Mouse (Mus musculus) CD4-positive helper T cell, adult 2 months (primary cell): ENCODE measurements around the gene Olfr62.

Experiments
- DNase-seq: peaks from one replicate; pipeline ENCODE4 v3.0.0-alpha.2; 2012; ENCODE audit warnings: low read depth, missing footprints, low spot score

Olfr62 gene

DNA sequence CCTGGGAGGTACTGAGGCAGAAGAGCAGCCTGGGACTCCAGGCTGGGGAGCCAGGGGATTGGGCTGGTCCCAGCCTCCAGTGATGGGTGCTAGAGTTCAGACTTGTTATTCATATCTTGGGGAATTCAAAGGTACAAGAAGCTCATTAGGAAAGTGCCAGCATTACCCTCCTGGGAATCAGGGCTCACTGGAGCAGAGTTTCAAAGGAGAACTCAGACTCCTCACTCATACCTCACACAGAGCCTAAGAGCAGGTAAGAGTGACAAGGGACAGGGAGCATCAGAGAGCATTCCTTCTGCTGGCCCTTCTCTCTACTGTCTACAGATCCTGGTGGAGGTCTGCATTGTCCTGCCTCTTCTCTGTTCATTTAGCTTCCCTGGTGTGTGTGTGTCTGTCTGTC, at the start of gene Olfr62:
Gene Olfr62, plus strand, starts transcription at position 301 of the 400 bp plus-strand sequence.
- no peak for DNase-seq

DNA sequence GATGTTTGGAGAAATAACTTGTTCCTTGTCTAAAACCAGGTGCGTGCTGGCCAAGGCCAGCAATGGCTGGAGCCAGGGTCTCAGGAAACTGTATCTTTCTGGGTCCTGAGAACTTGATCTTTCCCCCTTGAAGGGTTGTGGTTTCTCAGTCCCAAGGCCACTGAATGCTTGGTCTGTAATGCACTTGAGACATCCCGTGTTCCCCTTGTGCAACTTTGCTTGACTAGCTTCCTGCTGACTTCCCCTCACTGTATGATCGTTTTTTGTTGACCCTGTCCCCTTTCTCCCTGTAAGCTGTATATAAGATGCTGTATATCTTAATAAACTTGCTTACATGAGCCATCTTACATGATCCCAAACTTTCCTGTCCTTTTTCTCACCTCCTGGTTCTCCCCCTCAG, 48.9 kb upstream of the Olfr62 start:
- DNase-seq: no peak

- peak; percentile 18 for DNase-seq
Measured at GRCm38 (mm10) chr4:118612619-118613018, 46.1 kb upstream of the Olfr62 start.

GRCm38 (mm10) chr4:118615412-118615811, 43.3 kb upstream of the Olfr62 start:
- no peak for DNase-seq

DNA sequence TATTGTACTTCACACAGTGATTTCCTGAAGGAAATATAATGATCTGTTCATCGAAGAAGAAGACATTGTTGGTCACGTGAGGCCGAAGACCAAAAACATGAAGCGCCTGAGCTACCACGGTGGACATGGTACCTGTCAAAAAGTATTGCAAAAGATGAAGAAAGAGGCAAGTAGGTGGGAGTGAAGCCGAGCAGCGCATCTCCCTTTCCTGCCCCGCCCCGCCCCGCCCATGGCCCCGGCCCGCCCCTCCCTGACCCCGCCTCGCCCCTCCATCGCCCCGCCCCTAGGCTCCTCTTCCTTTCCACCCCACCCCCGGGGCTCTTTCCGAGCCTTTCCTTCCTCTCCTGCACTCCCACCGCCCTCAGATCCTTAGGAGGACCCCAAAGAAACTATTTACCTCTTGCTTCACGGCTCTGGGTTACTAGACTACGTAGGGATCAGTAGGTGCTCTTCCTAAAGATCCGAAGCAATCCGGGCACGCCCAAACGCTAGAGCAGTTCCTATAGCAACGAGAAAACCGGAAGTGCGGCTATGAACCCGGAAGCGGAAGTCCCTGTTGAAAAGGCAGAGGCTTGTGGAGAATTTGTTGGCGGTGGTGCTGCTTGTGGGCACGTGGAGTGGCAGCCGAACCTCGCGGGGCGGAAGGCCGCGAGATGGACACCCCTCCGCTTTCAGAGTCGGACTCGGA, 38.3 kb upstream of the Olfr62 start, which contains the start of the genes Cfap57 and Ebna1bp2:
Gene Cfap57, minus strand, starts transcription at position 499 of the 688 bp plus-strand sequence.
Gene Ebna1bp2, plus strand, starts transcription at position 521 of the 688 bp plus-strand sequence.
- peak; percentile 94 for DNase-seq

- no peak for DNase-seq
Measured at GRCm38 (mm10) chr4:118620967-118621320, 37.8 kb upstream of the Olfr62 start.

GRCm38 (mm10) chr4:118621781-118622180, 37.0 kb upstream of the Olfr62 start:
- DNase-seq: no peak

DNA sequence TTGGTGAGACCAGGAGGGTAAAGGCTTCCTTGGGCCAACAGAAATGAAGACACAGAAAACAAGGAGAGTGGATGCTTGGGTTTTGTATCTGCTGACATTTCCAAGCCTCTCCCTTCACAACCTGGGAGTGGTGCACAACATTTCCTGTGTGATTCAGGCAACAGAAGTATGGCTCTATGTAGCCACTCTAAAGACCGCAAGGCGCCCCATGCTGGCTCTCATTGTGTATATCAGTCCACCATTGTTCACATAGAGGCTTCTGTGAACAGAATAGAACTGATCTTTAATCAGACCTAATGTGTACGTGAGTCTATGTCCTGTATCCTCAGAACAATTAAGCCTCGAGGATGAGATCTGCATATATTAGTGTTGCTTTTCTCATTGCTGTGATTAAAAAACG, 28.5 kb upstream of the Olfr62 start:
- DNase-seq: no peak

GRCm38 (mm10) chr4:118642346-118643190, 16.2 kb upstream of the Olfr62 start:
- no peak for DNase-seq

DNA sequence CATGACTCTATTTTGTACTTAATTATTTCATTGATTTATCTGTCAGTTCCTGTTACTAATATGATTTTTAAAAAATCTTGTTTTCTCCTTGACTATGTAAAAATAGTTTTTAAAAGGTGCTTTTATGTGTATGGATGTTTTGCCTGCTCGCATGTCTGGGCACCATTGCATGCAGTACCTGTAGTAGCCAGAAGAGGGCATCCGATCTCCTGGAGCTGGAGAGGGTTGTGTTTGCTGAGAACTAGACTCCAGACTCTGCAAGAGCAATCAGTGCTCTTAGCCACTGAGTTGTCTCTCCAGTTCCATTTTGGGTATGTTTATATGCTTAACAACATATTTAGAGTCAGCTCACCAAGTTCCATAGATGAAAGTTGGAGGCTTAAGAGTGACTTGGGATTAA, 13.5 kb upstream of the Olfr62 start:
- peak; percentile 33 for DNase-seq

- DNase-seq: no peak
Measured at GRCm38 (mm10) chr4:118687086-118687485, 28.3 kb downstream of the Olfr62 start.

GRCm38 (mm10) chr4:118692412-118692973, 33.7 kb downstream of the Olfr62 start, which contains the start of gene Olfr1342:
Gene Olfr1342 (minus strand): TSS chr4:118692756.
- no peak for DNase-seq

DNA sequence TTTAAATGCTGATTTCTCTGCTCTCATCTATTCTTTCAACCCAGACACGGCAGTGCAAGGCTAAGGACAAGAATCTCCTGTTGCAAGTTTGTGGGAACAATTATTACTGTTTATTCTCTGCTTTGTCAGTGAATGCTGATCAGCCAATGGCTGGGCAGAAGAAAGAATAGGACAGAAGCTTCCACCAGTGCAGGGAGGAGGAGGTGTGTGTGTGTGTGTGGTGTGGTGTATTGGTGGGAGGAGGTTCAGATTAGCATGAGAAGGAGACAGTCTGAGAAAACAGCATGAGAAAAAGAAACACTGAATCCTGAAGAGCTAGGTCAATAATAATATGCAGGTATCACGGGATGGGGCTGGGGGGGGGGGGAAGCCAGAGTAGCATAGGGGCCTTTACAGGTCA, 35.1 kb downstream of the Olfr62 start:
- DNase-seq: no peak

DNA sequence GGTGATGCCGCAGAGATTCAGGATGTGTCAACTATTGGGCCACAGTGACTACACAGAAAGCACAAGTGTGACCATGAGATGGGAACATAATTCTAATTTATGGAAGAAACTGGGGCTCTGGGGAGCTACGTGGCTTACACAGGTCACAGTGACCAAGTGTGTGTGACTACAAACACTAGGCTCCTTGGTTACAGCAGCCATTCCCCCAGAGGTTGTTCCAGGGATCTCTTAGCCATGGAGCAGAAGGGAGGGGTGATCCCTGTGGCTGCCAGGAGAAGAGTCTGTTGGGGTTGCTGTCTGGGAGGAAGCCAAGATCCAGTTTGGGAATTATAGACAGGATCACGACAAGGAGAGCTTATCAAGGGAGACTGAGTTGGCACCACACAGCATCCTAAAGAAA, 44.5 kb downstream of the Olfr62 start, which contains the start of gene Olfr1341:
Gene Olfr1341, plus strand, starts transcription at position 301 of the 400 bp plus-strand sequence.
- DNase-seq: no peak

- no peak for DNase-seq
Measured at GRCm38 (mm10) chr4:118708086-118708485, 49.3 kb downstream of the Olfr62 start.

DNA sequence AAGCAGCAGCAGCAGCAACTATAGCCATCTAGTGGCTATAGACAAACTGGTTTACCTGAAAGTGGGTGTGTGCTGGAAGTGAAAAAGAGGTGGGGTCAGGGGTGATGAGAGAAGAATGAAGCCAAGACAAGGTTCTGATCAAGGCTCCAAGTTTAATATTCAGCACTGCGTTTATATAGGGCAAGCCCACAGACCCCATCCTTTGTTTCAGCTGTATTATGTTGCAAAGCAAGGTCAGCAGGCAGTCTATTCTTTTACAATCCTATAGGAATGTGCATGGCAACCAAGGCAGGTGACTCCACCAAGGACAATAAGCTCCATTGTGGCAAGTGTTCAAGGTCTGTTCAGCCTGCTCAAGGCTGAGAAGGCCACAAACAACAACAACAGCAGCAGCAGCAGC, 52.9 kb downstream of the Olfr62 start:
- no peak for DNase-seq
